Mouse (Mus musculus) MEL (cell line): ENCODE data around the gene Ttll11. TPM values are rescaled to one million over a fixed set of nuclear protein-coding genes. Genes with fewer than 3 reads are reported as not detected.

Source experiments
- DNase-seq: peaks from one replicate; pipeline ENCODE4 v3.0.0; 2011; ENCODE audit warnings: low read depth, low spot score
- H3K27ac ChIP-seq: 2 replicates; pipeline ENCODE4 v1.5.1; 2012; ENCODE audit warnings: low read depth, mild to moderate bottlenecking, control low read depth, low read length, moderate library complexity; ENCODE audit not compliant: control insufficient read depth
- H3K27me3 ChIP-seq, 2 experiments: fragments of 150-350 bp in 1 of 2; sonication (generic) in 1 of 2; 2 replicates each; pipeline ENCODE4 v1.6.1; 2012; ENCODE audit warnings: low read length in 2 of 2, mild to moderate bottlenecking in 2 of 2, improper control_type of control experiment in 1 of 2, moderate library complexity in 1 of 2; ENCODE audit not compliant: insufficient read depth in 2 of 2, control insufficient read depth in 1 of 2
- H3K36me3 ChIP-seq, 2 experiments: 2 replicates each; pipeline ENCODE4 v1.6.1; 2012 to 2014; ENCODE audit warnings: low read length in 2 of 2, improper control_type of control experiment in 1 of 2, inconsistent platforms in 1 of 2, mild to moderate bottlenecking in 1 of 2; ENCODE audit not compliant: insufficient read depth in 2 of 2, control insufficient read depth in 1 of 2
- H3K4me1 ChIP-seq, 2 experiments: fragments of 150-350 bp in 1 of 2; sonication (generic) in 1 of 2; 2 replicates each; pipeline ENCODE4 v1.6.1; 2012; ENCODE audit warnings: low read length in 2 of 2, improper control_type of control experiment in 1 of 2, mild to moderate bottlenecking in 1 of 2; ENCODE audit not compliant: insufficient read depth in 2 of 2, control insufficient read depth in 1 of 2
- H3K4me3 ChIP-seq, 2 experiments: fragments of 150-350 bp in 1 of 2; sonication (generic) in 1 of 2; 2 replicates each; pipeline ENCODE4 v1.5.1; 2012; ENCODE audit warnings: low read depth in 2 of 2, low read length in 2 of 2, mild to moderate bottlenecking in 2 of 2, moderate library complexity in 2 of 2, control low read depth in 1 of 2, improper control_type of control experiment in 1 of 2; ENCODE audit not compliant: control insufficient read depth in 1 of 2, insufficient read depth in 1 of 2
- H3K79me2 ChIP-seq: 2 replicates; pipeline ENCODE4 v1.6.1; 2012; ENCODE audit warnings: mild to moderate bottlenecking, low read length, moderate library complexity; ENCODE audit not compliant: control insufficient read depth, poor library complexity, insufficient read depth
- H3K9ac ChIP-seq: 2 replicates; pipeline ENCODE4 v1.6.1; 2012; ENCODE audit warnings: low read depth, mild to moderate bottlenecking, control low read depth, low read length, moderate library complexity; ENCODE audit not compliant: control insufficient read depth, poor library complexity, severe bottlenecking
- H3K9me3 ChIP-seq: fragments of 150-350 bp; sonication (generic); replicated peaks from 2 replicates; pipeline ENCODE4 v1.6.1; 2012; ENCODE audit warnings: mild to moderate bottlenecking, low read length, improper control_type of control experiment, moderate library complexity; ENCODE audit not compliant: insufficient read depth
- BHLHE40 ChIP-seq: IDR thresholded peaks from 2 replicates; pipeline ENCODE4 v1.6.1; 2012; ENCODE audit warnings: low read depth, mild to moderate bottlenecking, inconsistent platforms, low read length, improper control_type of control experiment, borderline replicate concordance
- CHD2 ChIP-seq: IDR thresholded peaks from 2 replicates; pipeline ENCODE4 v1.6.1; 2011; ENCODE audit warnings: low read length, improper control_type of control experiment
- CTCF ChIP-seq, 3 experiments: IDR thresholded peaks in 2 of 3; conservative IDR thresholded peaks in 1 of 3; 2 replicates each; pipeline ENCODE4 v1.5.1; 2011 to 2012; ENCODE audit warnings: low read length in 3 of 3, low read depth in 2 of 3, mild to moderate bottlenecking in 2 of 3, improper control_type of control experiment in 1 of 3, inconsistent platforms in 1 of 3, mixed read lengths in 1 of 3, moderate library complexity in 1 of 3; ENCODE audit not compliant: control insufficient read depth in 1 of 3, insufficient read depth in 1 of 3, poor library complexity in 1 of 3, severe bottlenecking in 1 of 3
- EP300 ChIP-seq, 2 experiments: IDR thresholded peaks; 2 replicates each; pipeline ENCODE4 v1.6.1; 2011; ENCODE audit warnings: improper control_type of control experiment in 2 of 2, low read length in 2 of 2, low read depth in 1 of 2, mild to moderate bottlenecking in 1 of 2
- ETS1 ChIP-seq: IDR thresholded peaks from 2 replicates; pipeline ENCODE4 v1.6.1; 2012; ENCODE audit warnings: low read depth, mild to moderate bottlenecking, inconsistent platforms, low read length, improper control_type of control experiment, moderate library complexity
- GATA1 ChIP-seq: IDR thresholded peaks from 2 replicates; pipeline ENCODE4 v1.6.1; 2011; ENCODE audit warnings: low read depth, low read length, improper control_type of control experiment
- MAZ ChIP-seq: IDR thresholded peaks from 2 replicates; pipeline ENCODE4 v1.6.1; 2012; ENCODE audit warnings: low read depth, mild to moderate bottlenecking, inconsistent platforms, low read length, improper control_type of control experiment
- MEF2A ChIP-seq: IDR thresholded peaks from 2 replicates; pipeline ENCODE4 v1.6.1; 2014; ENCODE audit warnings: low read depth, mild to moderate bottlenecking, inconsistent platforms, low read length, improper control_type of control experiment; ENCODE audit not compliant: poor library complexity, insufficient replicate concordance, severe bottlenecking; ENCODE audit errors: extremely low read depth
- POLR2AphosphoS2 ChIP-seq: IDR thresholded peaks from 2 replicates; pipeline ENCODE4 v1.6.1; 2011; ENCODE audit warnings: low read length, improper control_type of control experiment
- POLR2AphosphoS5 ChIP-seq: IDR thresholded peaks from 2 replicates; pipeline ENCODE4 v1.6.1; 2012; ENCODE audit warnings: low read depth, borderline replicate concordance, mild to moderate bottlenecking, inconsistent platforms, low read length, moderate library complexity, mixed read lengths
- RAD21 ChIP-seq: IDR thresholded peaks from 2 replicates; pipeline ENCODE4 v1.6.1; 2011; ENCODE audit warnings: mild to moderate bottlenecking, low read depth, low read length, improper control_type of control experiment
- SMC3 ChIP-seq: IDR thresholded peaks from 2 replicates; pipeline ENCODE4 v1.6.1; 2011; ENCODE audit warnings: low read depth, low read length, improper control_type of control experiment
- TBP ChIP-seq: IDR thresholded peaks from 2 replicates; pipeline ENCODE4 v1.8.0; 2011; ENCODE audit warnings: low read depth, low read length, improper control_type of control experiment
- TCF12 ChIP-seq: IDR thresholded peaks from 2 replicates; pipeline ENCODE4 v1.6.1; 2014; ENCODE audit warnings: low read depth, mild to moderate bottlenecking, inconsistent platforms, low read length, improper control_type of control experiment, moderate library complexity
- ZC3H11A ChIP-seq: IDR thresholded peaks from 2 replicates; pipeline ENCODE4 v1.6.1; 2012; ENCODE audit warnings: low read depth, mild to moderate bottlenecking, inconsistent platforms, low read length, improper control_type of control experiment
- ZKSCAN1 ChIP-seq: IDR thresholded peaks from 2 replicates; pipeline ENCODE4 v1.6.1; 2012; ENCODE audit warnings: low read depth, mild to moderate bottlenecking, inconsistent platforms, low read length, improper control_type of control experiment, moderate library complexity
- ZNF384 ChIP-seq: IDR thresholded peaks from 2 replicates; pipeline ENCODE4 v1.6.1; 2012; ENCODE audit warnings: low read depth, mild to moderate bottlenecking, inconsistent platforms, low read length, improper control_type of control experiment
- polyA plus RNA-seq, 2 experiments: library from polyadenylated mRNA; stranded (reverse) in 1 of 2; unstranded in 1 of 2; fragments of >175 nt in 1 of 2; fragments of >200 nt in 1 of 2; gene quantifications; 2 replicates each; pipeline versions ENCODE4 v1.2.1 to v1.2.4; 2012; ENCODE audit warnings: low replicate concordance in 2 of 2, low read depth in 1 of 2; ENCODE audit not compliant: insufficient read length in 2 of 2, insufficient read depth in 1 of 2, missing spikeins in 1 of 2
- total RNA-seq: library from RNA; depleted of rRNA; stranded (reverse); fragments of 300-350 nt; gene quantifications from 2 replicates; pipeline ENCODE4 v1.2.3, GENCODE M21; 2012

Ttll11 gene
- total and polyA plus RNA-seq, 3 experiments: 1.2 to 2.5 TPM; not detected in 1

GRCm38 (mm10) chr2:35909353-35909752 lies 70.4 kb downstream of the Ttll11 start:
- H3K27ac ChIP-seq: no peak overlapping the region
- H3K79me2 ChIP-seq: no peaks in the 10 kb centered on the region
- TF ChIP-seq CTCF (IDR thresholded peaks at IDR 0.05 in 2 of 3, conservative IDR thresholded peaks at IDR 0.05 in 1 of 3; ENCODE audit: control insufficient read depth in 1 of 3, insufficient read depth in 1 of 3, low read depth in 2 of 3, low read length in 3 of 3, poor library complexity in 1 of 3, severe bottlenecking in 1 of 3): peak in 1 of 3 experiments; percentile 21; a peak in 2 of 6 replicates
- TF ChIP-seq TBP: no peak
- TF ChIP-seq, all 39 proteins: peak for 1
- no peak overlapping the region for H3K4me3 ChIP-seq
- H3K9me3 ChIP-seq: no peaks in the 10 kb centered on the region
- H3K9ac ChIP-seq: no peak overlapping the region
- H3K4me1 ChIP-seq: peaks cover 0 to 7% of the 10 kb centered on the region in 2 experiments; a peak in 3 of 4 replicates
- DNase-seq: peak; percentile 12
- H3K36me3 ChIP-seq: peaks cover 0 to 8% of the 10 kb centered on the region in 2 experiments; a peak in 2 of 4 replicates
- H3K27me3 ChIP-seq: no peaks in the 10 kb centered on the region

DNA sequence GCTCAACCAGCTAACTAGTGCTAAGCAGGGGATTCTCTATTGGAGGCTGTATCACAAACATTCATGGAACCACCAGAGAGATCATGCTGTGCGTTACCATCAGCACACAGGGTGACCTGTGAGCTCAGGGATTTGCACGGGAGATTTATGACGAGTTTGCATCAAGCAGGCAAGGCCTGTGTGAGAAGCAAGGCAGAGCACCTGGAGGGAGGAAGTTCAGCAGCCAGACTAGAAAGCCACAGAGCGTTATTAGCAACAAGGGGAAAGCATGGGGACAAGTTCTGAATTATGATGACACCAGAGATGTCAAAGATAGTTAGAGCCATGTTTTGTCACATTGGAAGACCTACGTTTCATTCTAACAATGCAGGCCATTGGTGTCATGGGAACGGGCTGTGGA lies 72.1 kb downstream of the Ttll11 start:
- Histone ChIP-seq H3K27me3 (no peaks in the 10 kb centered on the region), H3K9ac (no peak overlapping the region), H3K4me3 (no peak overlapping the region), H3K9me3 (no peaks in the 10 kb centered on the region), H3K79me2 (no peaks in the 10 kb centered on the region), H3K4me1 (peaks cover 0 to 7% of the 10 kb centered on the region in 2 experiments; a peak in 3 of 4 replicates), H3K27ac (no peak overlapping the region), H3K36me3 (peaks cover 0 to 8% of the 10 kb centered on the region in 2 experiments; a peak in 2 of 4 replicates)
- TF ChIP-seq ZNF384: no peak
- no peak for TF ChIP-seq ZC3H11A
- no peak for TF ChIP-seq BHLHE40
- TF ChIP-seq ETS1: no peak
- TF ChIP-seq ZKSCAN1: no peak
- no peak for TF ChIP-seq MEF2A
- no peak for TF ChIP-seq POLR2AphosphoS2
- DNase-seq: no peak

DNA sequence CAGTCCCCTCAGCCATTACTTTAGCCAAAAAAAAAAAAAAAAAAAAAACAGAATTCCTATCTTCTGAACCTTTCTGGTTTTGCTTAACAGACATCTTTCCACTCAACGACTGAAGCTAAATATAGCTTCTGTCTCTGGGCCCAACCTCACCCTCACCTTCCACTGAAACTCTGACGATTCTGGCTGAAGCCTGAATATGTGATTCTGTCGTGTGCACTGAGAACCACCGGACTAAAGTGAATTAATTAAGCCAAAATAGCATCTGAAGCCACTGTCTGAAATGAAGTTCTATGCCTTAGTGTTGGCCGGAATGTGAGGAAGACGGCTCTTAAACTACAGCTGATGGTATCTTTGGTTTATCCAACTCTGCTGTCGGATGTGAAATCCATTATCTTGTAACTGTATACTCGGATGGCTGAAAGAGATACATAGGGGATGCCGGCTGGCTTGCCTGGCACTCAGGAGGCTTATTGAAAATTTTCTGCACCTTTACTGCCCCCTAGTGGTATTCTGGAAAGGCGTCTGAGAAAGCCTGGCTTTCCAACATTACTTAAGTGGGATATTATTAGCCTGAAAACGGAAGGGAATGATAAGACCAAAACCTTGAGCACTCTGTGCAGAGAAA lies 73.4 kb downstream of the Ttll11 start:
- H3K79me2 ChIP-seq: no peaks in the 10 kb centered on the region
- no peak overlapping the region for H3K27ac ChIP-seq
- DNase-seq: peak; percentile 77
- TF ChIP-seq TCF12: 0 out of 2 replicates have a peak, but pooled peaks have one; percentile 28
- TF ChIP-seq POLR2AphosphoS5: no peak
- no peak for TF ChIP-seq MAZ
- peak; percentile 98 for TF ChIP-seq SMC3
- no peak for TF ChIP-seq CHD2
- peak in 1 of 2 experiments; percentile 32; a peak in 1 of 4 replicates for TF ChIP-seq EP300 (IDR thresholded peaks at IDR 0.05; ENCODE audit: low read depth in 1 of 2, low read length in 2 of 2)
- TF ChIP-seq ZC3H11A: peak; percentile 96
- TF ChIP-seq CTCF (IDR thresholded peaks at IDR 0.05 in 2 of 3, conservative IDR thresholded peaks at IDR 0.05 in 1 of 3; ENCODE audit: control insufficient read depth in 1 of 3, insufficient read depth in 1 of 3, low read depth in 2 of 3, low read length in 3 of 3, poor library complexity in 1 of 3, severe bottlenecking in 1 of 3): peak; percentile 59 to 94 (median 80)
- peak; percentile 50; the same call in 1 of the 2 replicates for TF ChIP-seq GATA1
- peak; percentile 98 for TF ChIP-seq RAD21
- TF ChIP-seq, all 39 proteins: peak for 7
- Histone ChIP-seq H3K4me1 (0 out of 4 replicates have a peak, but pooled peaks cover 0 to under 1% of the 10 kb centered on the region in 2 experiments), H3K9ac (no peak overlapping the region), H3K4me3 (no peak overlapping the region), H3K36me3 (peaks cover 0 to 2% of the 10 kb centered on the region in 2 experiments; a peak in 1 of 4 replicates), H3K27me3 (no peaks in the 10 kb centered on the region), H3K9me3 (no peaks in the 10 kb centered on the region)
